Mouse (Mus musculus): ENCODE measurements around the gene Rab21. TPM values are rescaled to one million over a fixed set of nuclear protein-coding genes. Genes with fewer than 3 reads are reported as not detected.

Rab21 gene
- polyA plus RNA-seq, 1 experiment, result 35.1 TPM

GRCm38 (mm10) chr10:115349029-115349428 is 33.6 kb upstream of the Rab21 start:
- TF ChIP-seq POLR2A (IDR thresholded peaks at IDR 0.05; ENCODE audit: borderline replicate concordance, extremely low read depth, insufficient read depth, insufficient read length, poor library complexity, severe bottlenecking) (no peak), CTCF (IDR thresholded peaks at IDR 0.05; ENCODE audit: borderline replicate concordance, extremely low read depth, insufficient read depth, insufficient read length) (no peak)
- peak; percentile 63 for DNase-seq (ENCODE audit: low read depth)

GRCm38 (mm10) chr10:115348131-115348530 is 32.7 kb upstream of the Rab21 start:
- DNase-seq (ENCODE audit: low read depth), result no peak
- TF ChIP-seq CTCF (IDR thresholded peaks at IDR 0.05; ENCODE audit: borderline replicate concordance, extremely low read depth, insufficient read depth, insufficient read length) (no peak), POLR2A (IDR thresholded peaks at IDR 0.05; ENCODE audit: borderline replicate concordance, extremely low read depth, insufficient read depth, insufficient read length, poor library complexity, severe bottlenecking) (no peak)

GRCm38 (mm10) chr10:115346444-115346843 is 31.1 kb upstream of the Rab21 start:
- TF ChIP-seq POLR2A (IDR thresholded peaks at IDR 0.05; ENCODE audit: borderline replicate concordance, extremely low read depth, insufficient read depth, insufficient read length, poor library complexity, severe bottlenecking) (no peak), CTCF (IDR thresholded peaks at IDR 0.05; ENCODE audit: borderline replicate concordance, extremely low read depth, insufficient read depth, insufficient read length) (no peak)
- DNase-seq (ENCODE audit: low read depth), result no peak

- TF ChIP-seq CTCF (IDR thresholded peaks at IDR 0.05; ENCODE audit: borderline replicate concordance, extremely low read depth, insufficient read depth, insufficient read length) (no peak), POLR2A (IDR thresholded peaks at IDR 0.05; ENCODE audit: borderline replicate concordance, extremely low read depth, insufficient read depth, insufficient read length, poor library complexity, severe bottlenecking) (no peak)
- no peak for DNase-seq (ENCODE audit: low read depth)
Measured at GRCm38 (mm10) chr10:115342771-115343425, 27.5 kb upstream of the Rab21 start.

GRCm38 (mm10) chr10:115339820-115340328 is 24.5 kb upstream of the Rab21 start:
- no peak for DNase-seq (ENCODE audit: low read depth)
- no peak for TF ChIP-seq POLR2A (IDR thresholded peaks at IDR 0.05; ENCODE audit: borderline replicate concordance, extremely low read depth, insufficient read depth, insufficient read length, poor library complexity, severe bottlenecking)
- no peak for TF ChIP-seq CTCF (IDR thresholded peaks at IDR 0.05; ENCODE audit: borderline replicate concordance, extremely low read depth, insufficient read depth, insufficient read length)

DNA sequence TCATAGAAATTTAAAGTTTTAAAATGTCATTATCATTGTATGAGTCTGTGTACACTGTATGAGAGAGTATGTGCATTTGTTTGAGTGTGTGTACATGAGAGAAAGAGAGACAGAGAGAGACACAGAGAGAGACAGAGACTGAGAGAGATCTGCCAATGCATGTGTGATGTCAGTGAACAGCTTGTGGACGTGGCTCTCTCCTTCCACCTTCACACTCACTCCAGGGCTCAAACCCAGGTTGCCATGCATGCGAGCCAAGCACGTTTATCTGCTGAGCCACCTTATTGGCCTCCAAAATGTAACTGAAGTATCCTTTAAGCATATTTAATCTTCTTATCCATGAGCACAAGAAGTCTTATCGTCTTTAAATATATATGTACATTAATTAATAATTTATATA is 21.5 kb upstream of the Rab21 start:
- DNase-seq (ENCODE audit: low read depth), result no peak
- no peak for TF ChIP-seq POLR2A (IDR thresholded peaks at IDR 0.05; ENCODE audit: borderline replicate concordance, extremely low read depth, insufficient read depth, insufficient read length, poor library complexity, severe bottlenecking)

GRCm38 (mm10) chr10:115333528-115333927 is 18.1 kb upstream of the Rab21 start:
- TF ChIP-seq POLR2A (IDR thresholded peaks at IDR 0.05; ENCODE audit: borderline replicate concordance, extremely low read depth, insufficient read depth, insufficient read length, poor library complexity, severe bottlenecking) (no peak), CTCF (IDR thresholded peaks at IDR 0.05; ENCODE audit: borderline replicate concordance, extremely low read depth, insufficient read depth, insufficient read length) (no peak)
- no peak for DNase-seq (ENCODE audit: low read depth)

- DNase-seq (ENCODE audit: low read depth), result no peak
- TF ChIP-seq CTCF (IDR thresholded peaks at IDR 0.05; ENCODE audit: borderline replicate concordance, extremely low read depth, insufficient read depth, insufficient read length) (no peak), POLR2A (IDR thresholded peaks at IDR 0.05; ENCODE audit: borderline replicate concordance, extremely low read depth, insufficient read depth, insufficient read length, poor library complexity, severe bottlenecking) (no peak)
Measured at GRCm38 (mm10) chr10:115332997-115333396, 17.6 kb upstream of the Rab21 start.

DNA sequence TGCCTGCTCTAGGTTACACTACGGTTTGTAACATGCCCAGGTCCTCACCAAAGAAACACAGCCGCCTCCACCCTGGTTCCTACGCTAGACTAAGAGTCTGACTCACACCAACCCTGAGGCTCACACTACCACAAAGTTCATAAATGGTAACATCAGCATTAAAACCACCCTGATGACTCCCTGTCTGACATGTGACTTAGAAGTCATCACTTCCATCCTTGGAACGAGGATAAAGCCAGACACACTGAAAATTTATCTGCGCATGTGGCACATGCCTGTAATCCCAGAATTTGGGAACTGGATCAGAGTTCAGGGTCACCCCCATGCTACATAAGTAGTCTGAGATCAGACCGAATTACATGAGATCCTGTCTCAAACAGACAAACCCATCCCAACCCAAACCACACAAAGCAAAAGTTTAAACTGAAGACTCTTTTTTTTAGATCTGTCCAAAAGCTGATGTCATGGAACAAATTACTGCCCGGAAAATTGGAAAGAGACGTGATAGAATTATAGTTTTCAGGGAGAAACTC is 17.1 kb upstream of the Rab21 start:
- DNase-seq (ENCODE audit: low read depth), result no peak
- no peak for TF ChIP-seq POLR2A (IDR thresholded peaks at IDR 0.05; ENCODE audit: borderline replicate concordance, extremely low read depth, insufficient read depth, insufficient read length, poor library complexity, severe bottlenecking)
- no peak for TF ChIP-seq CTCF (IDR thresholded peaks at IDR 0.05; ENCODE audit: borderline replicate concordance, extremely low read depth, insufficient read depth, insufficient read length)

DNA sequence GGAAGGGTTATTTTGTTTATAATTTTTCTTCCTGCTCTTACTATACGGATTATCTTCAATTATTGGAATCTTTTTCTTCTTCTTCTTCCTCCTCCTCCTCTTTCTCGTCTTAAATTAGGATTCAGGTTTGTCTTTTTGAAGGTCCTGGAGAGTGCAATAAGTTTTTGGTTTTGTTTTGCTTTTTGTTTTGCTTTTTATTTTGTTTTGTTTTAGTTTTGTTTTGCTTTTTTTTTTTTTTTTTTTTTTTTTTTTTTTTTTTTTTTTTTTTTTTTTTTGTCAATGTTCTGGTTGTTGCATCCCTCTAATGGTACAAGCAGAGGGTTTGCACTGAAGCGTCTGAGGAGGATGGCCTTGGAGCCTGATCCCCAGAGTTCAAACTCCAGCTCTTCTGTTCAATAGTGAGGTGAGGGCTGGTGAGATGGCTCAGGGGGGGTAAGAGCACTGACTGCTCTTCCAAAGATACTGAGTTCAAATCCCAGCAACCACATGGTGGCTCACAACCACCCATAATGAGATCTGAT is 13.7 kb upstream of the Rab21 start:
- no peak for DNase-seq (ENCODE audit: low read depth)
- TF ChIP-seq POLR2A (IDR thresholded peaks at IDR 0.05; ENCODE audit: borderline replicate concordance, extremely low read depth, insufficient read depth, insufficient read length, poor library complexity, severe bottlenecking), result no peak
- no peak for TF ChIP-seq CTCF (IDR thresholded peaks at IDR 0.05; ENCODE audit: borderline replicate concordance, extremely low read depth, insufficient read depth, insufficient read length)

DNA sequence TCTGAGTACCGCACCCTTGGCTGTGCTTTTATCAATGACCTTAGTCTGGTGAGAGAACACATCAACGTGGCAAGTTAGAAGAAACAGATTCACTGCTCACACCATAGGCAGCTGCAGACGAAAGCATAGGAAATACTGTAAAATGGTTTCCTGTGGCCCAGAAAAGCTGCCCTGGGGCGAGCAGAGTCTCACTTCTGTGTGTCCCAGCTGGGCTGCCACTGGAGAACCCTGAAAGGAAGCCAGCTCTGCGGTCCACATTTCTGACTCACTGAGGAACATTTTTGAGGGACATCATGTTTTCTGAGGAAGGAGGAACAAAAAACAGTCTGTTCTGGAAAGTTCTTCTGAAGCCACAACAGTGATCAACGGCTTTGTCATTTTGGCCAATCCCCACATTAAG is 13.1 kb upstream of the Rab21 start:
- TF ChIP-seq CTCF (IDR thresholded peaks at IDR 0.05; ENCODE audit: borderline replicate concordance, extremely low read depth, insufficient read depth, insufficient read length) (no peak), POLR2A (IDR thresholded peaks at IDR 0.05; ENCODE audit: borderline replicate concordance, extremely low read depth, insufficient read depth, insufficient read length, poor library complexity, severe bottlenecking) (no peak)
- no peak for DNase-seq (ENCODE audit: low read depth)

- TF ChIP-seq POLR2A (IDR thresholded peaks at IDR 0.05; ENCODE audit: borderline replicate concordance, extremely low read depth, insufficient read depth, insufficient read length, poor library complexity, severe bottlenecking), result no peak
- TF ChIP-seq CTCF (IDR thresholded peaks at IDR 0.05; ENCODE audit: borderline replicate concordance, extremely low read depth, insufficient read depth, insufficient read length), result peak; percentile 89
- DNase-seq (ENCODE audit: low read depth), result peak; percentile 87
Measured at GRCm38 (mm10) chr10:115323295-115323694, 7.9 kb upstream of the Rab21 start.

Measured in brain, embryonic 14.5 days (tissue).